Mouse (Mus musculus): ENCODE measurements around the gene Fntb. TPM values are rescaled to one million over a fixed set of nuclear protein-coding genes. Genes with fewer than 3 reads are reported as not detected.

Gene Fntb
- total and polyA plus RNA-seq, 3 experiments: 10.4 to 79.8 (median 30.1) TPM

GRCm38 (mm10) chr12:76891160-76891559 is 125.8 kb downstream of the Fntb start:
- Histone ChIP-seq H3K27me3 (ENCODE audit: insufficient read depth, low read length) (no peaks in the 10 kb centered on the region), H3K36me3 (replicated peaks) (peaks cover 91% of the 10 kb centered on the region), H3K4me1 (ENCODE audit: insufficient read depth, low read depth, low read length) (peaks cover 16% of the 10 kb centered on the region), H3K4me3 (ENCODE audit: low read depth, low read length) (no peak overlapping the region), H3K9me3 (replicated peaks) (no peaks in the 10 kb centered on the region)
- ATAC-seq (ENCODE audit: extremely low read depth, insufficient number of reproducible peaks, low FRiP score, poor library complexity, severe bottlenecking) (no peak), DNase-seq (ENCODE audit: low spot score) (no peak)
- no peak for TF ChIP-seq GATA1 (IDR thresholded peaks at IDR 0.05; ENCODE audit: borderline replicate concordance, low read length)
- no peak for TF ChIP-seq GATA2 (IDR thresholded peaks at IDR 0.05; ENCODE audit: borderline replicate concordance, low read depth, low read length)
- no peak for TF ChIP-seq CTCF (IDR thresholded peaks at IDR 0.05; ENCODE audit: low read depth, low read length)
- TF ChIP-seq TAL1 (conservative IDR thresholded peaks at IDR 0.05; ENCODE audit: low read depth, low read length): no peak
- TF ChIP-seq POLR2AphosphoS5 (IDR thresholded peaks at IDR 0.05; ENCODE audit: insufficient replicate concordance, low read depth, low read length): no peak

DNA sequence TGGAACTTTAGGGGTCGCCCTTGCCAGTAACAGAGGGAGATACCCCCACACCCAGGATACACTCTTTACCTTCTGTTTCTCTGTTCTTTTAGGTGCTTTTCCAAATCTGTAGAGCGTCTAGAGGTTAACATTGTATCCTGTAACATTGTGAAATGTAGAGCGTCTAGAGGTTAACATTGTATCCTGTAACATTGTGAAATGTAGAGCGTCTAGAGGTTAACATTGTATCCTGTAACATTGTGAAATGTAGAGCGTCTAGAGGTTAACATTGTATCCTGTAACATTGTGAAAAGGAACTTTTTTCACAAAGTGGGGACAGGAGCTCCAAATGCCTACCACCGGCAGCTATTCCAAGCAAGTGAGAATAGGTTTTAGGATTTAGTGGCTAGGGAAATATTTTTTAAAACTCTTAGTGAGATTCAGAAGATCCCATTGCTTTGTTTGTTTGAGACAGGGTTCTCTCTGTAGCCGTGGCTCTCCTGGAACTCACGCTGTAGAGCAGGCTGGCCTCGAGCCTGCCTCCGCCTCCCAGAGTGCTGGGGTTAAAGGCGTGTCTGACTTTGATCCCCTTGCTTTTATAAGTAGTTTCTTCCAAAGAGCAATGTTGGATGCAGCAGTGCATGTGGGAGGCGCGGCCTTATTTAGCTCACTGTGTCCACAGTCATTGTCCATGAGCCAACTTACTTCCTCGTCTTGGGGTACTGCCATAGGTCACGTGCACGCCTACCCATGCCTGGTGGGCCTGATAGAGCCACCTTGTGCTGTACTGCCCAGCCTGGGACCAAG is 127.7 kb downstream of the Fntb start:
- peaks cover 8% of the 10 kb centered on the region for H3K4me1 ChIP-seq (ENCODE audit: insufficient read depth, low read depth, low read length)
- TF ChIP-seq GATA1 (IDR thresholded peaks at IDR 0.05; ENCODE audit: borderline replicate concordance, low read length) (no peak), GATA2 (IDR thresholded peaks at IDR 0.05; ENCODE audit: borderline replicate concordance, low read depth, low read length) (no peak), TAL1 (conservative IDR thresholded peaks at IDR 0.05; ENCODE audit: low read depth, low read length) (no peak), CTCF (IDR thresholded peaks at IDR 0.05; ENCODE audit: low read depth, low read length) (no peak), POLR2AphosphoS5 (IDR thresholded peaks at IDR 0.05; ENCODE audit: insufficient replicate concordance, low read depth, low read length) (no peak)
- peaks cover 87% of the 10 kb centered on the region for H3K36me3 ChIP-seq (replicated peaks)
- H3K27me3 ChIP-seq (ENCODE audit: insufficient read depth, low read length): no peaks in the 10 kb centered on the region
- H3K9me3 ChIP-seq (replicated peaks): no peaks in the 10 kb centered on the region
- H3K4me3 ChIP-seq (ENCODE audit: low read depth, low read length): no peak overlapping the region
- ATAC-seq (ENCODE audit: extremely low read depth, insufficient number of reproducible peaks, low FRiP score, poor library complexity, severe bottlenecking) (no peak), DNase-seq (ENCODE audit: low spot score) (no peak)

GRCm38 (mm10) chr12:76894792-76895559 is 129.6 kb downstream of the Fntb start:
- Histone ChIP-seq H3K9me3 (replicated peaks) (no peaks in the 10 kb centered on the region), H3K4me3 (ENCODE audit: low read depth, low read length) (no peak overlapping the region), H3K4me1 (ENCODE audit: insufficient read depth, low read depth, low read length) (peaks cover 3% of the 10 kb centered on the region), H3K36me3 (replicated peaks) (peaks cover 88% of the 10 kb centered on the region), H3K27me3 (ENCODE audit: insufficient read depth, low read length) (no peaks in the 10 kb centered on the region)
- DNase-seq (ENCODE audit: low spot score): no peak
- no peak for ATAC-seq (ENCODE audit: extremely low read depth, insufficient number of reproducible peaks, low FRiP score, poor library complexity, severe bottlenecking)
- TF ChIP-seq POLR2AphosphoS5 (IDR thresholded peaks at IDR 0.05; ENCODE audit: insufficient replicate concordance, low read depth, low read length) (no peak), GATA2 (IDR thresholded peaks at IDR 0.05; ENCODE audit: borderline replicate concordance, low read depth, low read length) (no peak), GATA1 (IDR thresholded peaks at IDR 0.05; ENCODE audit: borderline replicate concordance, low read length) (no peak), CTCF (IDR thresholded peaks at IDR 0.05; ENCODE audit: low read depth, low read length) (no peak), TAL1 (conservative IDR thresholded peaks at IDR 0.05; ENCODE audit: low read depth, low read length) (no peak)

- DNase-seq (ENCODE audit: low spot score): no peak
- H3K27me3 ChIP-seq (ENCODE audit: insufficient read depth, low read length): no peaks in the 10 kb centered on the region
- TF ChIP-seq TAL1 (conservative IDR thresholded peaks at IDR 0.05; ENCODE audit: low read depth, low read length): no peak
- TF ChIP-seq GATA1 (IDR thresholded peaks at IDR 0.05; ENCODE audit: borderline replicate concordance, low read length): no peak
- TF ChIP-seq POLR2AphosphoS5 (IDR thresholded peaks at IDR 0.05; ENCODE audit: insufficient replicate concordance, low read depth, low read length): no peak
- TF ChIP-seq CTCF (IDR thresholded peaks at IDR 0.05; ENCODE audit: low read depth, low read length): no peak
- no peak for TF ChIP-seq GATA2 (IDR thresholded peaks at IDR 0.05; ENCODE audit: borderline replicate concordance, low read depth, low read length)
- no peak for ATAC-seq (ENCODE audit: extremely low read depth, insufficient number of reproducible peaks, low FRiP score, poor library complexity, severe bottlenecking)
- no peaks in the 10 kb centered on the region for H3K9me3 ChIP-seq (replicated peaks)
- peaks cover 88% of the 10 kb centered on the region for H3K36me3 ChIP-seq (replicated peaks)
- no peak overlapping the region for H3K4me3 ChIP-seq (ENCODE audit: low read depth, low read length)
- peaks cover 3% of the 10 kb centered on the region for H3K4me1 ChIP-seq (ENCODE audit: insufficient read depth, low read depth, low read length)
These were observed 130.4 kb downstream of the Fntb start for GRCm38 (mm10) chr12:76895777-76896176.

- H3K4me1 ChIP-seq (ENCODE audit: insufficient read depth, low read depth, low read length): peaks cover 3% of the 10 kb centered on the region
- peaks cover 86% of the 10 kb centered on the region for H3K36me3 ChIP-seq (replicated peaks)
- H3K27me3 ChIP-seq (ENCODE audit: insufficient read depth, low read length): no peaks in the 10 kb centered on the region
- no peak for TF ChIP-seq TAL1 (conservative IDR thresholded peaks at IDR 0.05; ENCODE audit: low read depth, low read length)
- no peak for TF ChIP-seq GATA2 (IDR thresholded peaks at IDR 0.05; ENCODE audit: borderline replicate concordance, low read depth, low read length)
- TF ChIP-seq POLR2AphosphoS5 (IDR thresholded peaks at IDR 0.05; ENCODE audit: insufficient replicate concordance, low read depth, low read length): no peak
- TF ChIP-seq GATA1 (IDR thresholded peaks at IDR 0.05; ENCODE audit: borderline replicate concordance, low read length): no peak
- TF ChIP-seq CTCF (IDR thresholded peaks at IDR 0.05; ENCODE audit: low read depth, low read length): no peak
- no peaks in the 10 kb centered on the region for H3K9me3 ChIP-seq (replicated peaks)
- no peak overlapping the region for H3K4me3 ChIP-seq (ENCODE audit: low read depth, low read length)
- ATAC-seq (ENCODE audit: extremely low read depth, insufficient number of reproducible peaks, low FRiP score, poor library complexity, severe bottlenecking) (no peak), DNase-seq (ENCODE audit: low spot score) (no peak)
These were observed 131.2 kb downstream of the Fntb start for GRCm38 (mm10) chr12:76896566-76896965.

GRCm38 (mm10) chr12:76897006-76897405 is 131.6 kb downstream of the Fntb start:
- H3K9me3 ChIP-seq (replicated peaks): no peaks in the 10 kb centered on the region
- peaks cover 86% of the 10 kb centered on the region for H3K36me3 ChIP-seq (replicated peaks)
- peaks cover 7% of the 10 kb centered on the region for H3K4me1 ChIP-seq (ENCODE audit: insufficient read depth, low read depth, low read length)
- DNase-seq (ENCODE audit: low spot score) (no peak), ATAC-seq (ENCODE audit: extremely low read depth, insufficient number of reproducible peaks, low FRiP score, poor library complexity, severe bottlenecking) (no peak)
- no peaks in the 10 kb centered on the region for H3K27me3 ChIP-seq (ENCODE audit: insufficient read depth, low read length)
- no peak overlapping the region for H3K4me3 ChIP-seq (ENCODE audit: low read depth, low read length)
- TF ChIP-seq CTCF (IDR thresholded peaks at IDR 0.05; ENCODE audit: low read depth, low read length) (no peak), GATA1 (IDR thresholded peaks at IDR 0.05; ENCODE audit: borderline replicate concordance, low read length) (no peak), TAL1 (conservative IDR thresholded peaks at IDR 0.05; ENCODE audit: low read depth, low read length) (no peak), GATA2 (IDR thresholded peaks at IDR 0.05; ENCODE audit: borderline replicate concordance, low read depth, low read length) (no peak), POLR2AphosphoS5 (IDR thresholded peaks at IDR 0.05; ENCODE audit: insufficient replicate concordance, low read depth, low read length) (no peak)
